Mouse (Mus musculus) G1E (cell line): ENCODE measurements around the gene Pak2. TPM values are rescaled to one million over a fixed set of nuclear protein-coding genes. Genes with fewer than 3 reads are reported as not detected.

ENCODE experiments used
- ATAC-seq: 2 replicates; pipeline ENCODE4 v1.8.0; 2016; ENCODE audit warnings: mild to moderate bottlenecking; ENCODE audit not compliant: insufficient number of reproducible peaks, poor library complexity, low FRiP score, severe bottlenecking; ENCODE audit errors: extremely low read depth
- DNase-seq: peaks from one replicate; pipeline ENCODE4 v3.0.0; 2012; ENCODE audit warnings: low spot score
- H3K27me3 ChIP-seq: 2 replicates; pipeline ENCODE4 v1.6.1; 2012; ENCODE audit warnings: mild to moderate bottlenecking, low read length, inconsistent platforms; ENCODE audit not compliant: insufficient read depth
- H3K36me3 ChIP-seq: replicated peaks from 2 replicates; pipeline ENCODE3; 2012; ENCODE audit warnings: mild to moderate bottlenecking, inconsistent platforms
- H3K4me1 ChIP-seq: 2 replicates; pipeline ENCODE4 v1.6.1; 2012; ENCODE audit warnings: low read depth, low read length, inconsistent platforms, mixed read lengths; ENCODE audit not compliant: insufficient read depth
- H3K4me3 ChIP-seq: 2 replicates; pipeline ENCODE4 v1.5.1; 2012; ENCODE audit warnings: low read depth, mild to moderate bottlenecking, inconsistent platforms, low read length, moderate library complexity, mixed read lengths
- H3K9me3 ChIP-seq: replicated peaks from 2 replicates; pipeline ENCODE4 v1.6.1; 2012; ENCODE audit warnings: inconsistent platforms
- CTCF ChIP-seq: IDR thresholded peaks from 2 replicates; pipeline ENCODE4 v1.5.1; 2012; ENCODE audit warnings: low read depth, low read length, inconsistent platforms, mixed read lengths
- GATA1 ChIP-seq: IDR thresholded peaks from 2 replicates; pipeline ENCODE4 v1.6.1; 2012; ENCODE audit warnings: borderline replicate concordance, low read length, inconsistent platforms, mixed read lengths
- GATA2 ChIP-seq: IDR thresholded peaks from 2 replicates; pipeline ENCODE4 v1.6.1; 2012; ENCODE audit warnings: low read depth, low read length, inconsistent platforms, borderline replicate concordance
- POLR2AphosphoS5 ChIP-seq: IDR thresholded peaks from 2 replicates; pipeline ENCODE4 v1.6.1; 2012; ENCODE audit warnings: low read depth, low read length, inconsistent platforms; ENCODE audit not compliant: insufficient replicate concordance
- TAL1 ChIP-seq: conservative IDR thresholded peaks from 2 replicates; pipeline ENCODE4 v1.6.1; 2012; ENCODE audit warnings: low read depth, low read length, inconsistent platforms, mixed read lengths
- polyA plus RNA-seq: library from polyadenylated mRNA; stranded (reverse); fragments of >175 nt; gene quantifications from 2 replicates; pipeline ENCODE4 v1.2.3, GENCODE M21; 2012
- total RNA-seq, 2 experiments: library from RNA; stranded (forward) in 1 of 2; stranded (reverse) in 1 of 2; fragments of 200-1000 nt in 1 of 2; fragments of >200 nt in 1 of 2; fragmentation: Nextera tagmentation in 1 of 2; gene quantifications; 2 replicates each; pipeline ENCODE4 v1.2.3; 2014 to 2017

Pak2 gene
- total and polyA plus RNA-seq, 3 experiments, result 37.6 to 63.4 (median 45.6) TPM

DNA sequence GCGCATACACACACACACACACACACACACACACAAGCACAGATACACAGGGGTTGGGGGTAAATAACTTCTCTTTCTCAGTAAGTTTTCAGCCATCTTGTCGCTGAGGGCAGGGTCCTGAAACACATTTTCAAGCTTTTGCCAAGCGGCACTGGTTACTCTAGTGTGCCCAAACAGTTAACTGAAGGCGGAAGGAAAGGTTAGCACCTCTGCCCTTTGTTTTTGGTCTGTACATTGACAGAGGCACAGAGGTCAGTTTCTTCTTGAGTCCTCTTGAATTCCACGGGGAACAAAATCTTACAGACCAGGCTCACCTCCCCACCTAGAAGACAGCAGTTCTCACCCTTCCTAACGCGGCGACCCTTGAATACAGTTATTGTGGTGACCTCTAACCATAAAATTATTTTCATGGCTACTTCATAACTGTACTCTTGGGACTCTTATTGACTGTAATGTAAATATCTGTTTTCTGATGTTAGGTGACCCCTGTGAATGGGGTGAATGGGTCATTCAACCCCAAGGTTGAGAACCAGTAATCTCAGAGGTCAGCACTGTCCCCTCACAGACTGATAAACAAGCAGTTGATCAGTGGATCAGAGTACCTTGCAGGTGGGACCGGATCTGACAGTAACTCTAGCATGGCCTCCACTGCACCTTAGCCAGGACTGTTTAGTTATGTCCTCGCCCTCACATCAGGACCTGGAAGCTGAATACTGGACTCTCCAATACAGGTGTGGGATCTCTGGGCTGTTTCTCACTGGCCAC lies 70.4 kb downstream of the Pak2 start:
- Histone ChIP-seq H3K27me3 (no peaks in the 10 kb centered on the region; the same call in 1 of the 2 replicates), H3K4me1 (peaks cover 8% of the 10 kb centered on the region), H3K4me3 (no peak overlapping the region), H3K36me3 (peaks cover 22% of the 10 kb centered on the region), H3K9me3 (no peaks in the 10 kb centered on the region)
- DNase-seq (no peak), ATAC-seq (no peak)
- TF ChIP-seq CTCF, result no peak
- TF ChIP-seq GATA2, result no peak

DNA sequence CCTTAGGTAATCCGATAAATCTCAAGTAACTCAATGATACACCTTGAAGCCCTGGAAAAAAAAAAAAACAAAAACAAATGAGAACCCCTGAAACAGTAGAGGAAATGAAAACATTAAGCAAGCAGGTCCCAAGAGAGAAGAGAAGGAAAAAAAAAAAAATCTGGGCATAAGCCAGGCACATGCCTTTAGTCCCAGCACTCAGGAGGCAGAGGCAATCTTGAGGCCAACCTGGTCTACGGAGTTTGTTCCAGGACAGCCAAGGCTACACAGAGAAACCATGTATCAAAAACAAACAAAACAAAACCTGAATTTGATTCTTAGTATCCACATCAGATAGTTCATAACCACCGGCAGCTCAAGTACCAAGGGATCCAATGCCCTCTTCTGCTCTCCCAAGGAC lies 74.4 kb downstream of the Pak2 start:
- TF ChIP-seq POLR2AphosphoS5 (no peak), TAL1 (no peak), GATA2 (no peak), GATA1 (no peak), CTCF (no peak)
- H3K27me3 ChIP-seq, result no peaks in the 10 kb centered on the region
- peaks cover 26% of the 10 kb centered on the region for H3K4me1 ChIP-seq
- peaks cover 19% of the 10 kb centered on the region for H3K36me3 ChIP-seq
- ATAC-seq, result no peak
- no peak for DNase-seq
- H3K4me3 ChIP-seq, result no peak overlapping the region
- H3K9me3 ChIP-seq, result no peaks in the 10 kb centered on the region

GRCm38 (mm10) chr16:32002509-32003477 lies 76.3 kb downstream of the Pak2 start, which contains the start of gene Senp5:
TSS of gene Senp5 (minus strand) at chr16:32003287.
- peaks cover 30% of the 10 kb centered on the region for H3K36me3 ChIP-seq
- peak within 1 kb of the TSS; percentile 94 for H3K4me3 ChIP-seq
- DNase-seq (peak; percentile 94), ATAC-seq (peak; percentile 95)
- H3K27me3 ChIP-seq, result no peaks in the 10 kb centered on the region
- no peak for TF ChIP-seq GATA1
- TF ChIP-seq POLR2AphosphoS5, result no peak
- no peak for TF ChIP-seq CTCF
- no peak for TF ChIP-seq GATA2
- no peak for TF ChIP-seq TAL1
- no peaks in the 10 kb centered on the region for H3K9me3 ChIP-seq
- H3K4me1 ChIP-seq, result peaks cover 23% of the 10 kb centered on the region

DNA sequence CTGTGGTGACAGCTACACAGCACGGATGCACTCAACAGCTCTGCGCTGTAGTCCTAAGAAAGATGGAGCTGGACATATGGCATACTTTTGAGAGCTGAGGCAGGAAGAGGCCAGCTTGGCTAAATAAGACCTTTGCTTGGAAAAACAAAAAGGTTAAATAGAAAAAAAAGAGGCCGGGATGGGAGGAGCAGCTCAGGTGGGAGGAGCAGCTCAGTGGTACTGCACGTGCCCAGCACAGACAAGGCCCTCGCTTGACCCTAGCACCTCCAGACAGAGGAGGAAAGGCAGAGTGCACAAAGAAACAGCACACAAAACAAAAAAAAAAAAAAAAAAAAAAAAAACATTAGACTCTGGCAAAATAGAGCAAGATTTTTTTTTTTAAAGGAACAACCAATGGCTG lies 82.8 kb downstream of the Pak2 start:
- Histone ChIP-seq H3K4me3 (no peak overlapping the region), H3K36me3 (peaks cover 75% of the 10 kb centered on the region), H3K4me1 (peaks cover 11% of the 10 kb centered on the region), H3K9me3 (no peaks in the 10 kb centered on the region), H3K27me3 (no peaks in the 10 kb centered on the region)
- DNase-seq, result no peak
- no peak for ATAC-seq
- TF ChIP-seq CTCF (no peak), TAL1 (no peak), GATA1 (no peak), GATA2 (no peak), POLR2AphosphoS5 (no peak)

- H3K4me3 ChIP-seq, result no peak overlapping the region
- no peaks in the 10 kb centered on the region for H3K9me3 ChIP-seq
- peaks cover 72% of the 10 kb centered on the region for H3K36me3 ChIP-seq
- TF ChIP-seq GATA2 (no peak), GATA1 (no peak), TAL1 (no peak), POLR2AphosphoS5 (no peak), CTCF (no peak)
- DNase-seq (no peak), ATAC-seq (no peak)
- H3K27me3 ChIP-seq, result no peaks in the 10 kb centered on the region
- H3K4me1 ChIP-seq, result peaks cover 3% of the 10 kb centered on the region; the same call in 1 of the 2 replicates
Measured at GRCm38 (mm10) chr16:31993946-31994345, 85.2 kb downstream of the Pak2 start.

DNA sequence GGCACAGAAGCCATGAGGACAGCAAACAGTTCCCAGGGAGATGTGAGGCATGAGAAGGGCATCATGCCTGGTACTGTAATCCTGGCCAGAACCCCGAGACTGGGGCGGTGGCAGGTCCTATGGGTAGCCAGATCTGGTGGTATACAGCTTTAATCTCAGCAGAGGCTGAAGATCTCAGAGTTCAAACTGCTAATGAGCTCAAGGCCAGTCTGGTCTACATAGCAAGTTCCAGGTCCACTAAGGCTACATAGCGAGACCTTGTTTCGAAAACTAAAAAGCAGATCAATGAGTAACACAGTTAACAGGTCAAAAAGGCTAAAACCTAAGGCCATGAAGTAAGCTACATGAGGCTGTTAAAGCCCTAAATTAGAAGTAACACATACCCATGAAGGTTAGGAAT lies 85.9 kb downstream of the Pak2 start:
- DNase-seq, result no peak
- Histone ChIP-seq H3K36me3 (peaks cover 74% of the 10 kb centered on the region), H3K4me3 (no peak overlapping the region), H3K4me1 (peaks cover 3% of the 10 kb centered on the region; the same call in 1 of the 2 replicates), H3K9me3 (no peaks in the 10 kb centered on the region), H3K27me3 (no peaks in the 10 kb centered on the region)
- TF ChIP-seq TAL1 (no peak), CTCF (no peak), GATA2 (no peak), POLR2AphosphoS5 (no peak), GATA1 (no peak)
- no peak for ATAC-seq
